Mouse (Mus musculus) hindbrain, embryonic 10.5 days (tissue): Measurements from ENCODE around the gene Osbpl11. TPM values are rescaled to one million over a fixed set of nuclear protein-coding genes. Genes with fewer than 3 reads are reported as not detected.
"Not testable (repeated sequence)": the region's sequence is repeated elsewhere in the genome, so short reads cannot be mapped to it uniquely, and the experiment has no call there.

Experiments
- DNase-seq: peaks from one replicate; pipeline ENCODE4 v3.0.0-alpha.2; 2017; ENCODE audit warnings: low spot score
- H3K27ac ChIP-seq: fragments of 300-500 bp; sonication (generic); 2 replicates; pipeline ENCODE4 v1.5.1; 2016; ENCODE audit warnings: mild to moderate bottlenecking, moderate library complexity
- H3K27me3 ChIP-seq: fragments of 300-500 bp; sonication (generic); 2 replicates; pipeline ENCODE4 v1.6.1; 2016; ENCODE audit warnings: mild to moderate bottlenecking; ENCODE audit not compliant: poor library complexity, insufficient read depth, severe bottlenecking
- H3K36me3 ChIP-seq: fragments of 300-500 bp; sonication (generic); 2 replicates; pipeline ENCODE4 v1.6.1; 2016; ENCODE audit warnings: mild to moderate bottlenecking, moderate library complexity
- H3K4me1 ChIP-seq: fragments of 300-500 bp; sonication (generic); replicated peaks from 2 replicates; pipeline ENCODE4 v1.6.1; 2016; ENCODE audit warnings: mild to moderate bottlenecking
- H3K4me3 ChIP-seq: fragments of 300-500 bp; sonication (generic); 2 replicates; pipeline ENCODE4 v1.5.1; 2016; ENCODE audit warnings: mild to moderate bottlenecking, moderate library complexity
- H3K9me3 ChIP-seq: fragments of 300-500 bp; sonication (generic); 2 replicates; pipeline ENCODE4 v1.6.1; 2016; ENCODE audit warnings: mild to moderate bottlenecking, moderate library complexity
- WGBS: fragments of 180-500 bp; shearing (Covaris S2); methylation state at CpG from one replicate; pipeline ENCODE4 v1.1.7; 2016; 5-methylcytosine and 5-hydroxymethylcytosine counted together
- polyA plus RNA-seq: library from polyadenylated mRNA; unstranded; fragments of >200 nt; fragmentation: Nextera tagmentation; extraction: Ambion mirVana; gene quantifications from 2 replicates; pipeline ENCODE4 v1.2.1, GENCODE M21; 2016

Osbpl11 gene
- polyA plus RNA-seq, 1 experiment from 2014 or later: 23.2 TPM

- H3K9me3 ChIP-seq: no peaks in the 10 kb centered on the region
- no peak for DNase-seq
- no peak overlapping the region for H3K27ac ChIP-seq
- H3K36me3 ChIP-seq: no peaks in the 10 kb centered on the region
- H3K27me3 ChIP-seq: no peaks in the 10 kb centered on the region
- H3K4me3 ChIP-seq: no peak overlapping the region
- no peaks in the 10 kb centered on the region for H3K4me1 ChIP-seq
- 82% methylated on average over 13 of the region's 13 CpGs for WGBS
Observed at GRCm38 (mm10) chr16:33163330-33164090, 21.4 kb upstream of the Osbpl11 start.

DNA sequence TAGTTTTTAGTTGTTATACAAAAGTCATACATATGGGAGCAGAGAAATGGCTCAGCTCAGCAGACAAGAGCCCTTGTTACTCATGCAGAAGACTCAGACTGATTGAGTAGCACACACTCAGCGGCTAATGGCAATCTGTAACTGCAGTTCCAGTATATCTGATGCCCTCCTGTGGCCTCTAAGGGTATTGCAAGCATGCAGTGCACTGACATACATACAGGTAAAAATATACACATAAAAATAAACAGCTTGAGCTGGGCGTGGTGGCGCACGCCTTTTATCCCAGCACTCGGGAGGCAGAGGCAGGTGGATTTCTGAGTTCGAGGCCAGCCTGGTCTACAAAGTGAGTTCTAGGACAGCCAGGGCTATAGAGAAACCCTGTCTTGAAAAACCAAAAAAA is 18.6 kb upstream of the Osbpl11 start:
- WGBS: 66% methylated on average over 6 of the region's 6 CpGs
- not testable (repeated sequence) for H3K4me3 ChIP-seq, H3K9me3 ChIP-seq, H3K27ac ChIP-seq, H3K27me3 ChIP-seq, H3K36me3 ChIP-seq, H3K4me1 ChIP-seq
- peak; percentile 38 for DNase-seq

- H3K27me3 ChIP-seq: no peaks in the 10 kb centered on the region
- no peak overlapping the region for H3K4me3 ChIP-seq
- WGBS: 49% methylated on average over 5 of the region's 5 CpGs
- no peak overlapping the region for H3K27ac ChIP-seq
- no peaks in the 10 kb centered on the region for H3K36me3 ChIP-seq
- H3K4me1 ChIP-seq: no peaks in the 10 kb centered on the region; the same call in 1 of the 2 replicates
- no peak for DNase-seq
- no peaks in the 10 kb centered on the region for H3K9me3 ChIP-seq
Observed at GRCm38 (mm10) chr16:33167537-33167936, 17.3 kb upstream of the Osbpl11 start.

GRCm38 (mm10) chr16:33169471-33170034 is 15.3 kb upstream of the Osbpl11 start:
- H3K4me3 ChIP-seq: no peak overlapping the region
- no peak for DNase-seq
- H3K4me1 ChIP-seq: no peaks in the 10 kb centered on the region; the same call in 1 of the 2 replicates
- no peaks in the 10 kb centered on the region for H3K27me3 ChIP-seq
- no peak overlapping the region for H3K27ac ChIP-seq
- H3K9me3 ChIP-seq: no peaks in the 10 kb centered on the region
- WGBS: 74% methylated on average over 8 of the region's 8 CpGs
- H3K36me3 ChIP-seq: no peaks in the 10 kb centered on the region

- no peak overlapping the region for H3K4me3 ChIP-seq
- H3K4me1 ChIP-seq: no peaks in the 10 kb centered on the region; the same call in 1 of the 2 replicates
- H3K9me3 ChIP-seq: no peaks in the 10 kb centered on the region
- DNase-seq: no peak
- WGBS: 82% methylated on average over 9 of the region's 9 CpGs
- H3K36me3 ChIP-seq: no peaks in the 10 kb centered on the region
- H3K27me3 ChIP-seq: no peaks in the 10 kb centered on the region
- H3K27ac ChIP-seq: no peak overlapping the region
Observed at GRCm38 (mm10) chr16:33170716-33171587, 13.9 kb upstream of the Osbpl11 start.

DNA sequence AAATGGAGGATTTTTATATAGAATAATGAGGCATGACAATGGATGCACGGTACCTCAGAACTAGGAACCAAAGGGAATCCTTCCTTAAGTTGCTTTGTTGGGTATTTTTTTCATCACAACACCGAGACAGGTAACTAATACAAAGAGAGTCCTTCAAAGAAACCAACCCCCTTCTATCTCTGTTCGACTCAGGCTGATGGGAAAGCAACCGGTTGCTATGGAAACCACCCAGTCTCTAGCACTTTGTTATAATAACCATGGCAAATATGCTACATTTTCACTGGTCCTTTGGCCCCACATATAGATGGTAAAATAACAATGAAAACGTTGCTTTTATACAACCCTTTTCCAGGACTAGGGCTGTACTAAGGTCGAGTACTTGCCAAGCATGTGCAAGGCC is 13.1 kb upstream of the Osbpl11 start:
- Histone ChIP-seq H3K27me3 (no peaks in the 10 kb centered on the region), H3K4me3 (no peak overlapping the region), H3K36me3 (no peaks in the 10 kb centered on the region), H3K4me1 (no peaks in the 10 kb centered on the region; the same call in 1 of the 2 replicates), H3K27ac (no peak overlapping the region), H3K9me3 (no peaks in the 10 kb centered on the region)
- WGBS: 80% methylated on average over 6 of the region's 6 CpGs
- no peak for DNase-seq

DNA sequence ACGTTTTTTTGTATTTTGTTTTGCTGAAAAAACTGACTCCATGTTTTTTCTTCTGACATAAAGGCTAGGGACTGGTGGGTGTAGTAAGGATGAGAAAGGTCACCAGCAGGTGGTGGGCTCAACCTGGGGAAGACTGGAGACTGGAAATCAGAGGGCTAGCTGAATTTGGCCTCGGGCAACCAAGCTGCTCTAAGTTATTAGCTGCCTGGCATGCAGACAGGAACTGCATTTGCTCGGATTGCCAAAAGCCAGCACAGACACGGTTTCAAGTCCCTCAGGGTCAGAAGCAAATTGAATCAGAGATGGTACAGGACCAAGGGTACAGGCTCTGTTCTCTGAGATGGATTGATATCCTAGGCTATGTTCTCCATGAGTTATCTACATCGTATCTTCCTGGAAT is 11.7 kb upstream of the Osbpl11 start:
- 80% methylated on average over 5 of the region's 5 CpGs for WGBS
- Histone ChIP-seq H3K4me1 (peaks cover under 1% of the 10 kb centered on the region; the same call in 1 of the 2 replicates), H3K4me3 (no peak overlapping the region), H3K27me3 (no peaks in the 10 kb centered on the region), H3K9me3 (no peaks in the 10 kb centered on the region), H3K36me3 (no peaks in the 10 kb centered on the region), H3K27ac (no peak overlapping the region)
- DNase-seq: no peak

- Histone ChIP-seq H3K4me3 (no peak overlapping the region), H3K27me3 (no peaks in the 10 kb centered on the region), H3K27ac (no peak overlapping the region), H3K36me3 (no peaks in the 10 kb centered on the region), H3K9me3 (no peaks in the 10 kb centered on the region), H3K4me1 (peaks cover 7% of the 10 kb centered on the region; the same call in 1 of the 2 replicates)
- no peak for DNase-seq
Observed at GRCm38 (mm10) chr16:33174695-33175094, 10.2 kb upstream of the Osbpl11 start.

GRCm38 (mm10) chr16:33176831-33177230 is 8.0 kb upstream of the Osbpl11 start:
- WGBS: 85% methylated on average over 5 of the region's 5 CpGs
- not testable (repeated sequence) for H3K9me3 ChIP-seq, H3K36me3 ChIP-seq, H3K4me1 ChIP-seq, H3K27me3 ChIP-seq, DNase-seq, H3K27ac ChIP-seq, H3K4me3 ChIP-seq

- Histone ChIP-seq H3K27ac (no peak overlapping the region), H3K36me3 (no peaks in the 10 kb centered on the region), H3K9me3 (no peaks in the 10 kb centered on the region), H3K27me3 (no peaks in the 10 kb centered on the region), H3K4me1 (0 out of 2 replicates have a peak, but pooled peaks cover 7% of the 10 kb centered on the region), H3K4me3 (no peak overlapping the region)
- DNase-seq: no peak
- 92% methylated on average over 4 of the region's 4 CpGs for WGBS
Observed at GRCm38 (mm10) chr16:33177722-33178121, 7.1 kb upstream of the Osbpl11 start.

GRCm38 (mm10) chr16:33178278-33179074 is 6.4 kb upstream of the Osbpl11 start:
- no peak for DNase-seq
- Histone ChIP-seq H3K36me3 (no peaks in the 10 kb centered on the region), H3K27ac (0 out of 2 replicates have a peak overlapping the region, but pooled peaks have one; percentile 5), H3K4me3 (no peak overlapping the region), H3K27me3 (no peaks in the 10 kb centered on the region), H3K4me1 (0 out of 2 replicates have a peak, but pooled peaks cover 7% of the 10 kb centered on the region), H3K9me3 (no peaks in the 10 kb centered on the region)
- 74% methylated on average over 17 of the region's 17 CpGs for WGBS

GRCm38 (mm10) chr16:33179222-33179621 is 5.6 kb upstream of the Osbpl11 start:
- H3K36me3 ChIP-seq, H3K4me3 ChIP-seq, H3K27me3 ChIP-seq, H3K9me3 ChIP-seq, DNase-seq, H3K27ac ChIP-seq, H3K4me1 ChIP-seq: not testable (repeated sequence)
- 93% methylated on average over 10 of the region's 10 CpGs for WGBS
